Mouse (Mus musculus): ENCODE data around the gene Hoxd1. TPM values are rescaled to one million over a fixed set of nuclear protein-coding genes. Genes with fewer than 3 reads are reported as not detected.

Gene Hoxd1
- not detected in 2 replicates for total RNA-seq (2023)

DNA sequence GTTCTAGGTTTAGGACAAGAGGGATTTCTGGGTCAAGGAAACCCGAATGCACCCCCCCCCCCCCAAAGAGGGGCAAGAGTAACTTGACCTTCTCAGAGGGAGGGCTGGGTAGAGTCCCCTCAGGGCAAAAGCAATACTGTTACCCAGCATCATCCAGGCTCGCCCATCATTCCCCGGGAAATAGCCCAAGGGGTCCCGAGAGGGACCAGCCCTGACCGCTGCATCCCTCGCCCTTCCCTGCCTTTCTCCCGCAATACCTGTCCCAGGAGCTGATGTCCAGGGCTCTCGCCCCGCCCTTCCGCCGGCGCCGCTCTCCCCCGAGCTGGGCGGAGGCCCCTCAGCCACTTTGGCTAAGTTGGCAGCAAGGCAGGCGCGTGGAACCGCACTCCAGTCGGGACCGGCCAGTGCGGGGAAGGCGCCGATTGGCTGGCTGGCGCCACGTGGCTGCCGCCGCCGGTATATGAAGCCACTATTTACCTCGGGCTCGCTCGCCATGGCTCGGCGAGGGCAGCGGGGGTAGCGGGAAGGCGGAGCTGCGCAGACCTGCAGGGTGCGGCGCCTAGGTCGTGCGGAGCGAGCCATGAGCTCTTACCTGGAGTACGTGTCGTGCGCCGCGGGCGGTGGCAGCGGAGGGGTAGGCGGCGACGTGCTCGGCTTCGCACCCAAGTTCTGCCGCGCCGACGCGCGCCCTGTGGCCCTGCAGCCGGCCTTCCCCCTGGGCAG, at the start of gene Hoxd1:
Gene Hoxd1 (plus strand): TSS at position 459 of the 723 bp plus-strand sequence.

GRCm38 (mm10) chr2:74726551-74726950, 36.2 kb upstream of the Hoxd1 start, which contains the start of gene Gm28230:
Gene Gm28230, plus strand, starts transcription at chr2:74726728.

Other genes with a start within 250 kb of the Hoxd1 start
- gene Lnpk, start 183.5 kb upstream of the Hoxd1 start, total RNA-seq (2023): 46.7 and 68.0 TPM in 2 replicates
- gene Evx2, start 103.4 kb upstream of the Hoxd1 start, total RNA-seq (2023): not detected in 2 replicates
- not detected in 2 replicates for gene Hoxd13, start 94.7 kb upstream of the Hoxd1 start, total RNA-seq (2023)
- gene Hoxd12, start 88.0 kb upstream of the Hoxd1 start, total RNA-seq (2023): not detected in 2 replicates
- not detected in 2 replicates for gene Hoxd11, start 83.4 kb upstream of the Hoxd1 start, total RNA-seq (2023)
- gene Hoxd10, start 71.1 kb upstream of the Hoxd1 start, total RNA-seq (2023): not detected in 2 replicates
- gene Hoxd9, start 65.3 kb upstream of the Hoxd1 start, total RNA-seq (2023): not detected in 2 replicates
- not detected in 2 replicates for gene Hoxd8, start 58.4 kb upstream of the Hoxd1 start, total RNA-seq (2023)
- gene Hoxd3, start 51.1 kb upstream of the Hoxd1 start, total RNA-seq (2023): not detected in 2 replicates
- not detected in 2 replicates for gene Hoxd4, start 51.1 kb upstream of the Hoxd1 start, total RNA-seq (2023)
- gene Gm28230, start 36.3 kb upstream of the Hoxd1 start, total RNA-seq (2023): not detected in 2 replicates
- 8.9 and 13.5 TPM in 2 replicates for gene Mtx2, start 62.8 kb downstream of the Hoxd1 start, total RNA-seq (2023)

Measured in neutrophil, adult 65 days (primary cell).